Mouse (Mus musculus): ENCODE measurements around the gene Higd2a. TPM values are rescaled to one million over a fixed set of nuclear protein-coding genes. Genes with fewer than 3 reads are reported as not detected.

Higd2a gene
- total RNA-seq, 2 experiments from 2014 or later = 148 to 150 TPM

GRCm38 (mm10) chr13:54585831-54586230, 4.2 kb upstream of the Higd2a start:
- intact Hi-C loops (cut with DNase I) = no loop called here
- TF ChIP-seq CTCF (IDR thresholded peaks at IDR 0.05) = no peak
- Histone ChIP-seq H3K4me3 (peak overlapping the region; percentile 23), H3K27ac (peak overlapping the region; percentile 48)
- DNase-seq = no peak

GRCm38 (mm10) chr13:54589414-54589995, 502 bp upstream of the Higd2a start:
- intact Hi-C loops (cut with DNase I) = no loop called here
- H3K4me3 ChIP-seq = peak overlapping the region; percentile 83
- DNase-seq = no peak
- H3K27ac ChIP-seq = peak overlapping the region; percentile 95
- no peak for TF ChIP-seq CTCF (IDR thresholded peaks at IDR 0.05)

- TF ChIP-seq CTCF (IDR thresholded peaks at IDR 0.05) = no peak
- Histone ChIP-seq H3K4me3 (peak overlapping the region; percentile 83), H3K27ac (no peak overlapping the region)
- intact Hi-C loops (cut with DNase I) = loop anchor here (2.0 kb wide), 1 partner anchor 17 kb away; no protein-coding TSS in a partner anchor
- DNase-seq = peak; percentile 10
Observed at GRCm38 (mm10) chr13:54591776-54592356, 1.9 kb downstream of the Higd2a start.

- DNase-seq = peak; percentile 32
- Histone ChIP-seq H3K27ac (no peak overlapping the region), H3K4me3 (no peak overlapping the region)
- TF ChIP-seq CTCF (IDR thresholded peaks at IDR 0.05) = no peak
- intact Hi-C loops (cut with DNase I) = loop anchor here (2.0 kb wide), 1 partner anchor 15 kb away; no protein-coding TSS in a partner anchor
Observed at GRCm38 (mm10) chr13:54593617-54594016, 3.6 kb downstream of the Higd2a start.

GRCm38 (mm10) chr13:54596107-54596690, 6.2 kb downstream of the Higd2a start:
- intact Hi-C loops (cut with DNase I) = no loop called here
- TF ChIP-seq CTCF (IDR thresholded peaks at IDR 0.05) = no peak
- Histone ChIP-seq H3K4me3 (no peak overlapping the region), H3K27ac (peak overlapping the region; percentile 46)
- DNase-seq = no peak

- Histone ChIP-seq H3K27ac (peak overlapping the region; percentile 46; the same call in 1 of the 2 replicates), H3K4me3 (no peak overlapping the region)
- DNase-seq = no peak
- intact Hi-C loops (cut with DNase I) = no loop called here
- no peak for TF ChIP-seq CTCF (IDR thresholded peaks at IDR 0.05)
Observed at GRCm38 (mm10) chr13:54596870-54597269, 6.9 kb downstream of the Higd2a start.

- DNase-seq = no peak
- Histone ChIP-seq H3K4me3 (no peak overlapping the region), H3K27ac (no peak overlapping the region)
- intact Hi-C loops (cut with DNase I) = no loop called here
- TF ChIP-seq CTCF (IDR thresholded peaks at IDR 0.05) = no peak
Observed at GRCm38 (mm10) chr13:54598622-54599143, 8.7 kb downstream of the Higd2a start.

GRCm38 (mm10) chr13:54602639-54603111, 12.7 kb downstream of the Higd2a start:
- H3K4me3 ChIP-seq = no peak overlapping the region
- no peak for TF ChIP-seq CTCF (IDR thresholded peaks at IDR 0.05)
- intact Hi-C loops (cut with DNase I) = no loop called here
- no peak for DNase-seq
- 0 out of 2 replicates have a peak overlapping the region, but pooled peaks have one; percentile 12 for H3K27ac ChIP-seq

- no peak for DNase-seq
- intact Hi-C loops (cut with DNase I) = no loop called here
- no peak for TF ChIP-seq CTCF (IDR thresholded peaks at IDR 0.05)
- no peak overlapping the region for H3K27ac ChIP-seq
- no peak overlapping the region for H3K4me3 ChIP-seq
Observed at GRCm38 (mm10) chr13:54603501-54603900, 13.5 kb downstream of the Higd2a start.

GRCm38 (mm10) chr13:54604221-54604620, 14.2 kb downstream of the Higd2a start:
- intact Hi-C loops (cut with DNase I) = no loop called here
- Histone ChIP-seq H3K4me3 (no peak overlapping the region), H3K27ac (peak overlapping the region; percentile 87; the same call in 1 of the 2 replicates)
- DNase-seq = no peak
- TF ChIP-seq CTCF (IDR thresholded peaks at IDR 0.05) = no peak

- Histone ChIP-seq H3K4me3 (peak overlapping the region; percentile 36; the same call in 1 of the 2 replicates), H3K27ac (peak overlapping the region; percentile 87)
- TF ChIP-seq CTCF (IDR thresholded peaks at IDR 0.05) = no peak
- no peak for DNase-seq
- intact Hi-C loops (cut with DNase I) = no loop called here
Observed at GRCm38 (mm10) chr13:54605426-54605825, 15.4 kb downstream of the Higd2a start.

- no peak for DNase-seq
- intact Hi-C loops (cut with DNase I) = no loop called here
- no peak for TF ChIP-seq CTCF (IDR thresholded peaks at IDR 0.05)
- Histone ChIP-seq H3K27ac (peak overlapping the region; percentile 48), H3K4me3 (no peak overlapping the region)
Observed at GRCm38 (mm10) chr13:54607204-54607603, 17.2 kb downstream of the Higd2a start.

GRCm38 (mm10) chr13:54608002-54608401, 18.0 kb downstream of the Higd2a start:
- intact Hi-C loops (cut with DNase I) = loop anchor here (2.0 kb wide), 1 partner anchor 15 kb away; no protein-coding TSS in a partner anchor
- H3K27ac ChIP-seq = peak overlapping the region; percentile 98
- no peak for DNase-seq

More at GRCm38 (mm10) chr13:54608002-54608401, 18.0 kb downstream of the Higd2a start:
- TF ChIP-seq CTCF (IDR thresholded peaks at IDR 0.05) = no peak
- H3K4me3 ChIP-seq = peak overlapping the region; percentile 99; the same call in 1 of the 2 replicates

Data from gastrocnemius, adult 2 months (tissue).